Mouse (Mus musculus): ENCODE measurements around the gene Eef1akmt4.
"Not testable (repeated sequence)": the region's sequence is repeated elsewhere in the genome, so short reads cannot be mapped to it uniquely, and the experiment has no call there.

Gene Eef1akmt4

GRCm38 (mm10) chr16:20623211-20623610, 11.8 kb downstream of the Eef1akmt4 start:
- no peak for DNase-seq (ENCODE audit: low spot score in 2 of 2)

DNA sequence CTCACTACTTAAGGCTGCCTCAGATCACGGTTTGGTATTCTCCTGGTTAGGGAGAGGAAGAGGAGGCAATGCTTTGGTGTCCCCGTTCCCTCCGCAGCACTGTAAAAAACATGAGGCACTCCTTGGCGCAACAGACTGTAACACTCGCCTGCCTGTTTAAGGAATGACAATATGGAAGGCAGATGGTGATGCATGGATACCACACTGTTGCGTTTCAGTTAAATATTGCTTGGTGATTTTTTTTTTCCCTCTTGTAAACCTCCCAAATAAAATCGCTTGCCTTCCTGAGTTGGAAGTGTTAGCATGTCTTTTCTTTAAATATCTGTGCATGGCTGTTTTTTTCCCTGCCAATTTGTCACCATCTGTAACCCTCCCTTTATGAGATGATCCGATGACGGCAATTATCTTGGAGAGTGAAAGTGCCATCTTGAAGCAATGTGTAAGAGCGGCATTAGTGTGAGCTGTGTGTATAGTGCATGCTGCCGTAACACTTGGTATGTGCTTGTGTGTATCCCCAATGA, 17.5 kb downstream of the Eef1akmt4 start:
- peak in 1 of 2 experiments; percentile 43 for DNase-seq (ENCODE audit: low spot score in 2 of 2)

GRCm38 (mm10) chr16:20629731-20630634, 18.6 kb downstream of the Eef1akmt4 start, which contains the start of gene Ece2:
Gene Ece2, plus strand, starts transcription at chr16:20629828.
- DNase-seq (ENCODE audit: low spot score in 2 of 2) = no peak

DNA sequence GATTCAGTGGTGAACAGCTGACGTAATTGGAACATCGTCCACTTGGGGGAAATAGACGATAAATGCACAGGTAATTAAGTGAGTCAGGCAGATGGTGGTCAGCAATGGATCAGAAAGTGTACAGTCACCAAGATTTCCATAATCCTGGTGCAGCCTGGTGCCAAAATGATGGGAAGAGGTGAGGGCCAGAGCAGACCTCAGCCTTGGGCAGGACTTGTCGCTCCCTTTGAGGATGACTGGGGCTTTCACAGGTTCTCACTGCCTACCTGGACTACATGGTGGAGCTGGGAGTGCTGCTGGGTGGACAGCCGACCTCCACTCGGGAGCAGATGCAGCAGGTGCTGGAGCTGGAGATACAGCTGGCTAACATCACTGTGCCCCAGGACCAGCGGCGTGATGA, 26.0 kb downstream of the Eef1akmt4 start:
- DNase-seq (ENCODE audit: low spot score in 2 of 2) = no peak

GRCm38 (mm10) chr16:20638367-20638766, 27.0 kb downstream of the Eef1akmt4 start:
- peak in 1 of 2 experiments; percentile 16 for DNase-seq (ENCODE audit: low spot score in 2 of 2)

GRCm38 (mm10) chr16:20642161-20642560, 30.8 kb downstream of the Eef1akmt4 start:
- DNase-seq (ENCODE audit: low spot score in 2 of 2) = peak in 1 of 2 experiments; percentile 40

GRCm38 (mm10) chr16:20643911-20644310, 32.5 kb downstream of the Eef1akmt4 start:
- DNase-seq (ENCODE audit: low spot score in 2 of 2) = no peak

- DNase-seq (ENCODE audit: low spot score in 2 of 2) = peak; percentile 92 to 94
Observed at GRCm38 (mm10) chr16:20651076-20651946, 39.9 kb downstream of the Eef1akmt4 start, which contains the start of gene Psmd2. Gene Psmd2, plus strand, starts transcription at chr16:20651652.

- DNase-seq (ENCODE audit: low spot score in 2 of 2) = no peak
Observed at GRCm38 (mm10) chr16:20651947-20652310, 40.5 kb downstream of the Eef1akmt4 start.

GRCm38 (mm10) chr16:20653315-20653714, 41.9 kb downstream of the Eef1akmt4 start:
- no peak for DNase-seq (ENCODE audit: low spot score in 2 of 2)

DNA sequence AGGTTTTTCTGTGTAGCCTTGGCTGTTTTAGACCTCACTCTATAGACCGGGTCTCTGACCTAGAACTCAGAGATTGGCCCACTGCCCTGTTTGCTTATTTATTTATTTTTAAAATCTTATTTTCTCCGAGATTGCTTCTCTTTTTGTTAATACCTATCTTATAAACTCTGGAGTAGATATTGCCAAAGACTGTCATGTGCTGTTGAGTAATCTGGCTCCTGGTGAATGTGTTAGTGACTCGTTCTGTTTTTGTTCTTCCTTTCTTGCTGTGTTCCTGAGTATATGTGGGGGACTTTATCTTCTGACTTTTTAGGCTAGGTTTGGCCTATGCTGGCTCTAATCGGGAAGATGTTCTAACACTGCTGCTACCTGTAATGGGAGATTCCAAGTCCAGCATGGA, 46.3 kb downstream of the Eef1akmt4 start:
- no peak for DNase-seq (ENCODE audit: low spot score in 2 of 2)

GRCm38 (mm10) chr16:20668013-20668412, 56.6 kb downstream of the Eef1akmt4 start, which contains the start of gene Eif4g1:
Gene Eif4g1, plus strand, starts transcription at chr16:20668313.
- not testable (repeated sequence) for DNase-seq (ENCODE audit: low spot score in 2 of 2)
